Mouse (Mus musculus) ES-Bruce4 (cell line): ENCODE data around the gene Sel1l3.

ENCODE experiments used
- CTCF ChIP-seq: IDR thresholded peaks from one replicate; pipeline ENCODE4 v1.8.1; 2011; ENCODE audit warnings: low read depth, low read length
- POLR2A ChIP-seq: IDR thresholded peaks from one replicate; pipeline ENCODE4 v1.8.1; 2011; ENCODE audit warnings: low read length; ENCODE audit not compliant: insufficient read depth

- TF ChIP-seq POLR2A (no peak), CTCF (no peak)
Measured at GRCm38 (mm10) chr5:53179965-53180364, 33.8 kb downstream of the Sel1l3 start.
